Mouse (Mus musculus): ENCODE measurements around the gene Gm10142. TPM values are rescaled to one million over a fixed set of nuclear protein-coding genes. Genes with fewer than 3 reads are reported as not detected.
"Not testable (repeated sequence)": the region's sequence is repeated elsewhere in the genome, so short reads cannot be mapped to it uniquely, and the experiment has no call there.

Gene Gm10142
- polyA plus RNA-seq, 1 experiment from 2014 or later = 0.56 TPM

DNA sequence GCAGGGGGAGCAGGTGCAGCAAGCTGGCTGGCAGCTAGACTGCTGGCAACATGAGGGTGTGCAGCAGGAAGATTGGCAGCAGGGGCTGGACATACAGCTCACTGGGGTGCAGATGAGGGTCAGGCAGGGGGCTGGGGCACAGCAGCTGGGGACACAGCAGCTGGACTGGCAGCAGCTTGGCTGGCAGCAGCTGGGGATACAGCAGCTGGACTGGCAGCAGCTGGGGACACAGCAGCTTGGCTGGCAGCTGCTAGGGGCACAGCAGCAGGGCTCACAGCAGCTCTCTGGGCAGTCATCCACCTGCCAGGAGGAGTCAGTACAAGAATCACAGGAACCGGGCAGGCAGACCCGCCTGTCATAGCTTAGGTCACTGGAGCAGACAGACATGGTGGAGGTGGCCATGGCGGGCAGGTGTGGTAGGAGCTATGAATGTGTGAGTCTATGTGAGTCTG is 25.2 kb upstream of the Gm10142 start, which contains the start of gene Gm19402:
Gm19402 (minus strand) TSS at position 402 of the 452 bp plus-strand sequence.
- not testable (repeated sequence) for H3K4me2 ChIP-seq (replicated peaks); ATAC-seq (ENCODE audit: insufficient number of reproducible peaks, low FRiP score, low TSS enrichment, low read depth); H3K9me3 ChIP-seq (replicated peaks); H3K27ac ChIP-seq (replicated peaks); H3K36me3 ChIP-seq; H3K9ac ChIP-seq; H3K4me1 ChIP-seq; H3K4me3 ChIP-seq (replicated peaks)
- H3K27me3 ChIP-seq = peaks cover 27% of the 10 kb centered on the region
- 73% methylated on average over 3 of the region's 3 CpGs for WGBS

DNA sequence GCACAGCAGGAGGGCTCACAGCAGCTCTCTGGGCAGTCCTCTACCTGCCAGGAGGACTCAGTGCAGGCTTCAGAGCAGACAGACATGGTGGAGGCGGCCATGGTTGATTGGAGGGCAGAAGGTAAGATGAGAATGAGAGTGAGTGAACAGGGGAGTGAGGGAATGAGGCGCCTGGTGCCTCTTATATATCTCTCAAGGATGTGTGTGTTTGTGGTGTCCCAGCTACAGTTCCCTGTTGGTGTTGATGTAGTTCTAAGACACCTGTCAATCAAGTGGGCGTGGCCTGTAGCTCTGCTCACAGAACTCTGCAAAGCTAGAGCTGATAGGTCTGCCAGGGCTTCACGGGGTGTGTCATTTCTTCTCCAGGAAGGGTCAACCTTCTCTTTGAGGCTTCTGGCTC is 18.5 kb upstream of the Gm10142 start, which contains the start of gene Gm9508:
Gm9508 (minus strand) TSS at position 101 of the 400 bp plus-strand sequence.
- WGBS = 37% methylated on average over 4 of the region's 4 CpGs
- H3K36me3 ChIP-seq = no peaks in the 10 kb centered on the region
- 0 out of 2 replicates have a peak, but pooled peaks cover 5% of the 10 kb centered on the region for H3K9me3 ChIP-seq (replicated peaks)
- no peaks in the 10 kb centered on the region for H3K27me3 ChIP-seq
- H3K27ac ChIP-seq (replicated peaks) = no peak within 1 kb of the TSS
- no peak within 1 kb of the TSS for H3K4me2 ChIP-seq (replicated peaks)
- no peaks in the 10 kb centered on the region for H3K4me1 ChIP-seq
- H3K9ac ChIP-seq = no peak within 1 kb of the TSS
- no peak for ATAC-seq (ENCODE audit: insufficient number of reproducible peaks, low FRiP score, low TSS enrichment, low read depth)
- H3K4me3 ChIP-seq (replicated peaks) = no peak within 1 kb of the TSS

DNA sequence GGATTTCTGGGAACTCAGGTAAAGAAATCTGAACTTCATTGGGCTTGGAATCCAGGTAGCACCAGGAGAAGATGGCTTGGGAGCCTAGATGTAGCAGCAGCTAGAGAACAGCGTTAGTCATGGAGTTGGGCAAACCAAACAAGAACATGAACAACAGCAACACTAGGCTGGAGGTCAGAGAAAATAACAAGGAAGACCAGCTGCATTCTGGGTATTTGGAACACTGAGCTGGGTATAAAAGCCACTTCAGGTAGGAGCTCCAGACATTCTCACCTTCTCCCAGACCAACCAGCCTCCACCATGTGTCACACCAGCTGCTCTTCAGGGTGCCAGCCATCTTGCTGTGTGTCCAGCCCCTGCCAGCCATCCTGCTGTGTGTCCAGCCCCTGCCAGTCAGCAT is 9.3 kb upstream of the Gm10142 start, which contains the start of gene Gm10272:
Gm10272 (plus strand) TSS at position 301 of the 400 bp plus-strand sequence.
- Histone ChIP-seq H3K27ac (replicated peaks) (no peak within 1 kb of the TSS), H3K36me3 (no peaks in the 10 kb centered on the region), H3K9ac (no peak within 1 kb of the TSS), H3K9me3 (replicated peaks) (no peaks in the 10 kb centered on the region), H3K4me1 (no peaks in the 10 kb centered on the region), H3K27me3 (no peaks in the 10 kb centered on the region), H3K4me3 (replicated peaks) (no peak within 1 kb of the TSS), H3K4me2 (replicated peaks) (no peak within 1 kb of the TSS)
- no peak for ATAC-seq (ENCODE audit: insufficient number of reproducible peaks, low FRiP score, low TSS enrichment, low read depth)
- 96% methylated on average over 1 of the region's 1 CpGs for WGBS

DNA sequence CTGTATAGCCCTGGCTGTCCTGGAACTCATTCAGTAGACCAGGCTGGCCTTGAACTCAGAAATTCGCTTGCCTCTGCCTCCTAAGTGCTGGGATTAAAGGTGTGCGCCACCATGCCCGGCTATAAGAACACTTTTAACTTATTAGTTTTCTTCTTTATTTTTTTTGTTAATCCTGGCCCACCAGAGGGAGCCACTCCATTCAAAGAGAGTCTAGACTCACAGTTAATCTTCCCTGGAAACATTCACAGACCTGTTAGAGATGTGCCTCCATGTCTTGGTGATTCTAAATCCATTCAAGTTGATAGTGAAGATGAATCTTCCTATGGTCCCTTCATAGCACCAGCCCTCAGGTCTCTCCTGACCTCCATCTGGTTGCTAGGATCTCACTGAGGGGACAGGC is 5.8 kb upstream of the Gm10142 start:
- no peaks in the 10 kb centered on the region for H3K27me3 ChIP-seq
- H3K27ac ChIP-seq (replicated peaks) = no peak overlapping the region
- H3K9me3 ChIP-seq (replicated peaks) = no peaks in the 10 kb centered on the region
- no peak for ATAC-seq (ENCODE audit: insufficient number of reproducible peaks, low FRiP score, low TSS enrichment, low read depth)
- H3K4me1 ChIP-seq = no peaks in the 10 kb centered on the region
- no peaks in the 10 kb centered on the region for H3K36me3 ChIP-seq
- H3K4me2 ChIP-seq (replicated peaks) = no peak overlapping the region
- WGBS = 59% methylated on average over 3 of the region's 3 CpGs
- no peak overlapping the region for H3K9ac ChIP-seq
- H3K4me3 ChIP-seq (replicated peaks) = no peak overlapping the region

DNA sequence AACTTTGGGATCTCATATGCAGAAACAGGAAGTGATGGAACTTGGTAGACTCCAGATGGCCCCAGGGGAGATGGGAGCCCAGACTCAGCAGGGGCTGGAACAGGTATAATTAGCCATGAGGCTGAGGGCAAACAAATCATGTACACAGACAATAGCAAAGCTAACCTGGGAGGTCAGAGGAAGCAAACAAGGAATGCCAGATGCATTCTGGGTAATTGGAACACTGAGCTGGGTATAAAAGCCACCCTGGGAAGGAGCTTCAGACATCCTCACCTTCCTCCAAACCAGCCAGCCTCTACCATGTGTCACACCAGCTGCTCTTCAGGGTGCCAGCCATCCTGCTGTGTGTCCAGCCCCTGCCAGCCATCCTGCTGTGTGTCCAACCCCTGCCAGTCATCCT is 4.5 kb upstream of the Gm10142 start, which contains the start of gene Gm10024:
Gm10024 (plus strand) TSS at position 301 of the 400 bp plus-strand sequence.
- not testable (repeated sequence) for H3K4me3 ChIP-seq (replicated peaks); H3K27me3 ChIP-seq; H3K27ac ChIP-seq (replicated peaks); H3K36me3 ChIP-seq; H3K4me1 ChIP-seq; H3K9ac ChIP-seq; H3K9me3 ChIP-seq (replicated peaks); ATAC-seq (ENCODE audit: insufficient number of reproducible peaks, low FRiP score, low TSS enrichment, low read depth); H3K4me2 ChIP-seq (replicated peaks)

DNA sequence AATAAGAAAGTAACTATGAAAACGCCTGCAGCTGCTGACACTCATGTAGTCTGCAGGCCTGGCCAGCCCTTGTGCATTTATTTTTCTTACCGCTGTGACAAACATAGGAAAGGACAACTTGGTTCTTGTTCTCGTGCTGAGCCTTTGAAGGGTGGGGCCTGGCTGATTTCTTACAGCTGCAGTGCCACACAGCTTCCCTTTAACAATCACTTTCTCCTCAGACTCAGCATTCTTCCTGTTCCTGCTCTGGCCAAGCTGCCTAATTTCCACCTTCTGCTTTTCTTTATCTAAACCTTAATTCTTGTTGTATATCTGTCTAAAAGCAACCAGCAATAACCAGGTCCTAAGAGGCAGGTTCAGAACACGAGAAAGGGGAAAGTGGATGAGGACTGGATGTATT is 1.9 kb upstream of the Gm10142 start:
- 39% methylated on average over 4 of the region's 4 CpGs for WGBS
- ATAC-seq (ENCODE audit: insufficient number of reproducible peaks, low FRiP score, low TSS enrichment, low read depth) = no peak
- H3K4me3 ChIP-seq (replicated peaks) = no peak overlapping the region

DNA sequence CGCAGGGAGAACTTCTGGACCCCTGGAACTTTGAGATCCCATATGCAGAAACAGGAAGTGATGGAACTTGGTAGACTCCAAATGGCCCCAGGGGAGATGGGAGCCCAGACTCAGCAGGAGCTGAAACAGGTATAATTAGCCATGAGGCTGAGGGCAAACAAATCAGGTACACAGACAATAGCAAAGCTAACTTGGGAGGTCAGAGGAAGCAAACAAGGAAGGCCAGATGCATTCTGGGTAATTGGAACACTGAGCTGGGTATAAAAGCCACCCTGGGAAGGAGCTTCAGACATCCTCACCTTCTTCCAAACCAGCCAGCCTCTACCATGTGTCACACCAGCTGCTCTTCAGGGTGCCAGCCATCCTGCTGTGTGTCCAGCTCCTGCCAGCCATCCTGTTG is 4.7 kb downstream of the Gm10142 start, which contains the start of gene Krtap12-1:
Krtap12-1 (plus strand) TSS at position 301 of the 400 bp plus-strand sequence.
- not testable (repeated sequence) for H3K9me3 ChIP-seq (replicated peaks); H3K4me3 ChIP-seq (replicated peaks); H3K27ac ChIP-seq (replicated peaks); H3K36me3 ChIP-seq; H3K4me2 ChIP-seq (replicated peaks); H3K9ac ChIP-seq; H3K4me1 ChIP-seq; H3K27me3 ChIP-seq; ATAC-seq (ENCODE audit: insufficient number of reproducible peaks, low FRiP score, low TSS enrichment, low read depth)
- 88% methylated on average over 1 of the region's 1 CpGs for WGBS

More for the DNA sequence above, 1.9 kb upstream of the Gm10142 start:
- no peaks in the 10 kb centered on the region for H3K36me3 ChIP-seq
- H3K9me3 ChIP-seq (replicated peaks) = no peaks in the 10 kb centered on the region
- H3K27ac ChIP-seq (replicated peaks) = no peak overlapping the region
- H3K27me3 ChIP-seq = no peaks in the 10 kb centered on the region
- H3K4me1 ChIP-seq = no peaks in the 10 kb centered on the region
- no peak overlapping the region for H3K4me2 ChIP-seq (replicated peaks)
- H3K9ac ChIP-seq = no peak overlapping the region

DNA sequence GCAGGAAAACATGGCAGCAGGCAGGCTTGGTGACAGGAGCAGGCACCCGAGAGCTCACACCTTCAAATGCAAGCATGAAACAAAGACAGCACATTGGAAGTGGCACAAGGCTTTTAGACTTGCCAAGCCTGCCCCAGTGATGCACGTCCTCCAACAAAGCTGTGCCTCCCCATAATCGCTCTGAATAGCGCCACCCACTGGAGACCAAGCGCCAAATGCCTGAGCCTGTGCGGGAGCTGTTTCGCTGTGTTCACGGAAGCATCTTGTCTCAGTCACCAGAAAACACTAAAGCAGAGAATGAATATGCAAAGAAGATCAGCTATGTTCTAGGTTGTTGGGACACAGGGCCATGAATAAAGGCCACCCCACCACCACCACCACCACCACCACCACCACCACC is 9.2 kb downstream of the Gm10142 start:
- no peak overlapping the region for H3K27ac ChIP-seq (replicated peaks)
- no peaks in the 10 kb centered on the region for H3K27me3 ChIP-seq
- no peak overlapping the region for H3K4me2 ChIP-seq (replicated peaks)
- no peaks in the 10 kb centered on the region for H3K36me3 ChIP-seq
- no peaks in the 10 kb centered on the region for H3K9me3 ChIP-seq (replicated peaks)
- WGBS = 78% methylated on average over 8 of the region's 8 CpGs
- H3K9ac ChIP-seq = no peak overlapping the region
- no peaks in the 10 kb centered on the region for H3K4me1 ChIP-seq
- no peak for ATAC-seq (ENCODE audit: insufficient number of reproducible peaks, low FRiP score, low TSS enrichment, low read depth)
- H3K4me3 ChIP-seq (replicated peaks) = no peak overlapping the region

DNA sequence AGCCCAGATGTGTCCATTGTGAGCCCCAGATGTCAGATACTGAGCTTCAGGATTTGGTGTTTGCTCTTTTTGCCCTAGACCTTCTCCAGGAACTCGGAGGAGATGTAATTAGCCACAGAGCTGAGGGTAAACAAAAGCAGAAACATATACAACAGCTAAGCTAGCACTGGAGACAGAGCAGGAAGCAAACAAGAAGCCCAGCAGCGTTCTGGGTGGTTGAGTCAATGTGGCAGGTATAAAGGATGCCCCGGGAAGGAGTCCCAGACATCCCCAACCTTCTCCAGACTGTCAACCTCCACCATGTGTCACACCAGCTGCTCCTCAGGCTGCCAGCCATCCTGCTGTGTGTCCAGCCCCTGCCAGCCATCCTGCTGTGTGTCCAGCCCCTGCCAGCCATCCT is 10.6 kb downstream of the Gm10142 start, which contains the start of gene Gm10100:
Gm10100 (plus strand) TSS at position 301 of the 400 bp plus-strand sequence.
- WGBS = 26% methylated on average over 3 of the region's 3 CpGs
- ATAC-seq (ENCODE audit: insufficient number of reproducible peaks, low FRiP score, low TSS enrichment, low read depth) = no peak
- no peak within 1 kb of the TSS for H3K4me2 ChIP-seq (replicated peaks)

DNA sequence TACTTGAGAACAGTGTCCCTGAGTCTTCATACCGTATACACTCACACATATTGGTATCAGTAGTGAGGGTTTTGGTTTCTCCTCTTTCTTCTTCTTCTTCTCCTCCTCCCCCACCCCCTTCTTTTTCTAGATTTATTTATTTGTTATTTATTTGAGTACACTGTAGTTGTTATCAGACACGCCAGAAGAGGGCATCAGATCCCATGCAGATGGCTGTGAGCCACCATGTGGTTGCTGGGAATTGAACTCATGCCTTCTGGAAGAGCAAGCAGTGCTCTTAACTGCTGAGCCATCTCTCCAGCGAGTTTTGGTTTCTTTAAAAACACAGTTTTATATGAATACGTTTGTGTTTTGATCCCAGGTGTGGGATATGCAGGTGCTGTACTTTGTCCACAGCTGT is 12.7 kb downstream of the Gm10142 start:
- Histone ChIP-seq H3K9ac (no peak overlapping the region), H3K4me1 (no peaks in the 10 kb centered on the region), H3K4me3 (replicated peaks) (no peak overlapping the region), H3K9me3 (replicated peaks) (no peaks in the 10 kb centered on the region), H3K4me2 (replicated peaks) (no peak overlapping the region), H3K36me3 (no peaks in the 10 kb centered on the region), H3K27me3 (no peaks in the 10 kb centered on the region), H3K27ac (replicated peaks) (no peak overlapping the region)
- WGBS = 56% methylated on average over 4 of the region's 4 CpGs
- ATAC-seq (ENCODE audit: insufficient number of reproducible peaks, low FRiP score, low TSS enrichment, low read depth) = no peak

More for the DNA sequence above, 10.6 kb downstream of the Gm10142 start, which contains the start of gene Gm10100:
- Histone ChIP-seq H3K4me1 (no peaks in the 10 kb centered on the region), H3K9me3 (replicated peaks) (no peaks in the 10 kb centered on the region), H3K4me3 (replicated peaks) (no peak within 1 kb of the TSS), H3K27me3 (no peaks in the 10 kb centered on the region), H3K36me3 (no peaks in the 10 kb centered on the region), H3K27ac (replicated peaks) (no peak within 1 kb of the TSS), H3K9ac (no peak within 1 kb of the TSS)

DNA sequence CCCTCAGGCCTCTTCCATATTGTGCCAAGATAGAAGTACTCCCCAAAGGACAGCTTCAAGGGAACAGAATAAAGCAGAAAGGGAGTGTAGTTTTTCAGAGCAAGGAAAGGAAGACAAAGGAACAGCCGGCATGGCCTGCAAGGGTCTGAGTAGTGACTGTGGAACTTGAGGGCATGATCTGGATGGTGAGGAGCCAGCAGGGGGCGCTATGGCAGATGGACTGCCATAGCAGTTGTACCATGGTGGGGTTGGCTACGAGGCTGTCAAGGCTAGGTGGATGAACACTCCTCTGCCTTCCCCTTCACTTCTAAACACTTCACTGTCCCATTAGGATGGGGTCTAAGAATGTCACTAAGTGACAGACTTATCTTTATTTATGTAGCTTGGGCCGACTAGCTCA is 13.6 kb downstream of the Gm10142 start:
- ATAC-seq (ENCODE audit: insufficient number of reproducible peaks, low FRiP score, low TSS enrichment, low read depth) = no peak
- H3K4me2 ChIP-seq (replicated peaks) = no peak overlapping the region
- no peak overlapping the region for H3K27ac ChIP-seq (replicated peaks)
- no peaks in the 10 kb centered on the region for H3K9me3 ChIP-seq (replicated peaks)
- H3K4me1 ChIP-seq = no peaks in the 10 kb centered on the region
- no peak overlapping the region for H3K9ac ChIP-seq
- no peak overlapping the region for H3K4me3 ChIP-seq (replicated peaks)
- 43% methylated on average over 4 of the region's 4 CpGs for WGBS
- no peaks in the 10 kb centered on the region for H3K27me3 ChIP-seq
- no peaks in the 10 kb centered on the region for H3K36me3 ChIP-seq

DNA sequence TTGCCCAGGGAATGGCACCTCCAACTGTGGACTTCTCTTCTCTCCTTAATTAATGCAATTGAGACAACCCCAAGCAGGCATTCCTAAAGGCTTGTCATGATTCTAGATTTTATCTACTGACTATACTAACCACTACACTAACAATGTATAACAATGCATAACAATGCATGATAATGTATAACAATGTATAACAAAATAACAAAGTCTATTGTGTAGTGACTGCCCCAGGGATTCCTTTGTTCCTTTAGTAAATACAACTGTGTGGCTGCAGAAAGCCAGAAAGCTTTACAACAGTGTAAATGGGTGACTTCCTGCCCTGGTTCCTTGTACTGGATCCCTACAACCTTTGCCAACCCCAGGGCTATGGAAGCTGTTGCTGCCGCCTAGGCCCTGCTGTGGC is 20.3 kb downstream of the Gm10142 start:
- Histone ChIP-seq H3K27ac (replicated peaks) (no peak overlapping the region), H3K36me3 (no peaks in the 10 kb centered on the region), H3K4me1 (no peaks in the 10 kb centered on the region), H3K9me3 (replicated peaks) (no peaks in the 10 kb centered on the region), H3K9ac (no peak overlapping the region), H3K27me3 (no peaks in the 10 kb centered on the region), H3K4me3 (replicated peaks) (no peak overlapping the region), H3K4me2 (replicated peaks) (no peak overlapping the region)
- ATAC-seq (ENCODE audit: insufficient number of reproducible peaks, low FRiP score, low TSS enrichment, low read depth) = no peak
- WGBS = 68% methylated on average over 1 of the region's 1 CpGs
